Mouse (Mus musculus) embryonic facial prominence, embryonic 11.5 days (tissue): ENCODE data around the gene Olfr847. TPM values are rescaled to one million over a fixed set of nuclear protein-coding genes. Genes with fewer than 3 reads are reported as not detected.

Experiments
- ATAC-seq: fragments of 200-750 bp; cut with Nextera tagmentation; replicated peaks from 2 replicates; pipeline ENCODE4 v1.8.0; 2017; ENCODE audit warnings: low read depth; ENCODE audit not compliant: insufficient number of reproducible peaks, low FRiP score, low TSS enrichment
- DNase-seq: peaks from one replicate; pipeline ENCODE4 v3.0.0-alpha.2; 2015; ENCODE audit warnings: low spot score
- H3K27ac ChIP-seq: fragments of 300-500 bp; sonication (generic); replicated peaks from 2 replicates; pipeline ENCODE4 v1.5.1; 2014; ENCODE audit warnings: mild to moderate bottlenecking, low read depth, low read length, control low read depth
- H3K27me3 ChIP-seq: fragments of 300-500 bp; sonication (generic); 2 replicates; pipeline ENCODE4 v1.6.1; 2014; ENCODE audit warnings: mild to moderate bottlenecking, low read length, moderate library complexity, mixed read lengths; ENCODE audit not compliant: control insufficient read depth, insufficient read depth
- H3K36me3 ChIP-seq: fragments of 300-500 bp; sonication (generic); replicated peaks from 2 replicates; pipeline ENCODE4 v1.6.1; 2014; ENCODE audit warnings: low read depth, mild to moderate bottlenecking, low read length, moderate library complexity, mixed read lengths; ENCODE audit not compliant: control insufficient read depth, insufficient read depth
- H3K4me1 ChIP-seq: fragments of 300-500 bp; sonication (generic); 2 replicates; pipeline ENCODE4 v1.6.1; 2014; ENCODE audit warnings: low read length, mixed read lengths; ENCODE audit not compliant: control insufficient read depth, insufficient read depth
- H3K4me2 ChIP-seq: fragments of 300-500 bp; sonication (generic); 2 replicates; pipeline ENCODE4 v1.6.1; 2014; ENCODE audit warnings: low read depth, mild to moderate bottlenecking, control low read depth, low read length, moderate library complexity
- H3K4me3 ChIP-seq: fragments of 300-500 bp; sonication (generic); 2 replicates; pipeline ENCODE4 v1.5.1; 2014; ENCODE audit warnings: low read depth, low read length, control low read depth
- H3K9ac ChIP-seq: fragments of 300-500 bp; sonication (generic); replicated peaks from 2 replicates; pipeline ENCODE4 v1.6.1; 2014; ENCODE audit warnings: mild to moderate bottlenecking, control low read depth, low read length
- H3K9me3 ChIP-seq: fragments of 300-500 bp; sonication (generic); replicated peaks from 2 replicates; pipeline ENCODE4 v1.6.1; 2016; ENCODE audit warnings: mild to moderate bottlenecking, low read length, inconsistent platforms, mixed read lengths; ENCODE audit not compliant: control insufficient read depth
- WGBS: fragments of 180-500 bp; shearing (Covaris S2); extraction: QIAGEN DNeasy Blood & Tissue Kit; methylation state at CpG from one replicate; pipeline ENCODE4 v1.1.7; 2014; 5-methylcytosine and 5-hydroxymethylcytosine counted together
- polyA plus RNA-seq: library from polyadenylated mRNA; unstranded; fragments of >200 nt; fragmentation: Nextera tagmentation; extraction: Ambion mirVana; gene quantifications from 2 replicates; pipeline ENCODE4 v1.2.1, GENCODE M21; 2014

Gene Olfr847
- polyA plus RNA-seq, result not detected in 2 replicates

- Histone ChIP-seq H3K9ac (no peak within 1 kb of the TSS), H3K27me3 (no peaks in the 10 kb centered on the region), H3K36me3 (no peaks in the 10 kb centered on the region), H3K27ac (no peak within 1 kb of the TSS), H3K4me1 (no peaks in the 10 kb centered on the region), H3K4me3 (no peak within 1 kb of the TSS), H3K4me2 (no peak within 1 kb of the TSS), H3K9me3 (no peaks in the 10 kb centered on the region)
- no peak for ATAC-seq
- 70% methylated on average over 1 of the region's 1 CpGs for WGBS
- no peak for DNase-seq
These were observed at the start of gene Olfr847 for GRCm38 (mm10) chr9:19378569-19378968. Gene Olfr847 (minus strand): TSS chr9:19378669.

GRCm38 (mm10) chr9:19363905-19364304 lies 14.6 kb downstream of the Olfr847 start, which contains the start of gene Olfr846:
Gene Olfr846 (minus strand): TSS chr9:19364005.
- Histone ChIP-seq H3K27me3 (no peaks in the 10 kb centered on the region), H3K4me2 (no peak within 1 kb of the TSS), H3K4me3 (no peak within 1 kb of the TSS), H3K27ac (no peak within 1 kb of the TSS), H3K4me1 (no peaks in the 10 kb centered on the region), H3K9ac (no peak within 1 kb of the TSS), H3K36me3 (no peaks in the 10 kb centered on the region), H3K9me3 (no peaks in the 10 kb centered on the region)
- DNase-seq (no peak), ATAC-seq (no peak)
- WGBS, result 65% methylated on average over 1 of the region's 1 CpGs

- Histone ChIP-seq H3K36me3 (no peaks in the 10 kb centered on the region), H3K4me2 (no peak within 1 kb of the TSS), H3K9me3 (no peaks in the 10 kb centered on the region), H3K9ac (no peak within 1 kb of the TSS), H3K4me1 (no peaks in the 10 kb centered on the region), H3K4me3 (no peak within 1 kb of the TSS), H3K27ac (no peak within 1 kb of the TSS), H3K27me3 (no peaks in the 10 kb centered on the region)
- DNase-seq (no peak), ATAC-seq (no peak)
- WGBS, result 77% methylated on average over 1 of the region's 1 CpGs
These were observed 42.3 kb downstream of the Olfr847 start, which contains the start of gene Olfr845 for GRCm38 (mm10) chr9:19336157-19336556. Gene Olfr845 (plus strand): TSS chr9:19336457.

Other genes with a start within 250 kb of the Olfr847 start
- not detected in 2 replicates for gene Olfr837, start 242.4 kb downstream of the Olfr847 start, polyA plus RNA-seq
- not detected in 2 replicates for gene Olfr839-ps1, start 201.4 kb downstream of the Olfr847 start, polyA plus RNA-seq
- gene Olfr843, start 126.7 kb downstream of the Olfr847 start, polyA plus RNA-seq, result not detected in 2 replicates
- gene Olfr844, start 62.3 kb downstream of the Olfr847 start, polyA plus RNA-seq, result not detected in 2 replicates
- gene Olfr845, start 42.2 kb downstream of the Olfr847 start, polyA plus RNA-seq, result not detected in 2 replicates
- not detected in 2 replicates for gene Olfr846, start 14.7 kb downstream of the Olfr847 start, polyA plus RNA-seq
- not detected in 2 replicates for gene Olfr849, start 61.6 kb upstream of the Olfr847 start, polyA plus RNA-seq
- not detected in 2 replicates for gene Olfr850, start 99.6 kb upstream of the Olfr847 start, polyA plus RNA-seq
- not detected in 2 replicates for gene Olfr851, start 114.6 kb upstream of the Olfr847 start, polyA plus RNA-seq
- not detected in 2 replicates for gene Olfr853, start 162.4 kb upstream of the Olfr847 start, polyA plus RNA-seq
- gene Olfr854, start 188.7 kb upstream of the Olfr847 start, polyA plus RNA-seq, result not detected in 2 replicates
- not detected in 2 replicates for gene Olfr855, start 203.9 kb upstream of the Olfr847 start, polyA plus RNA-seq
- 37.0 and 37.2 TPM in 2 replicates for gene Zfp317, start 243.4 kb upstream of the Olfr847 start, polyA plus RNA-seq